Mouse (Mus musculus) brain, embryonic 14.5 days (tissue): ENCODE measurements around the gene Ubald1.

Experiments used
- CTCF ChIP-seq: fragments of 200-500 bp; IDR thresholded peaks from 2 replicates; pipeline ENCODE4 v1.5.1; 2012; ENCODE audit warnings: inconsistent platforms, mild to moderate bottlenecking, moderate library complexity, borderline replicate concordance; ENCODE audit not compliant: insufficient read depth, insufficient read length; ENCODE audit errors: extremely low read depth
- POLR2A ChIP-seq: fragments of 200-500 bp; IDR thresholded peaks from 2 replicates; pipeline ENCODE4 v1.6.1; 2012; ENCODE audit warnings: mild to moderate bottlenecking, inconsistent platforms, borderline replicate concordance; ENCODE audit not compliant: poor library complexity, insufficient read depth, insufficient read length, severe bottlenecking; ENCODE audit errors: extremely low read depth

- no peak for TF ChIP-seq CTCF
- TF ChIP-seq POLR2A = no peak
These were observed 36.5 kb upstream of the Ubald1 start for GRCm38 (mm10) chr16:4916608-4917007.
